Mouse (Mus musculus) frontal cortex, postnatal 36 days (tissue): ENCODE results near the gene Lrrc75a.

ENCODE experiments used
- DNase-seq, 2 experiments: peaks; one replicate each; pipeline ENCODE4 v3.0.0; 2022; ENCODE audit warnings: low spot score in 2 of 2

Gene Lrrc75a

DNA sequence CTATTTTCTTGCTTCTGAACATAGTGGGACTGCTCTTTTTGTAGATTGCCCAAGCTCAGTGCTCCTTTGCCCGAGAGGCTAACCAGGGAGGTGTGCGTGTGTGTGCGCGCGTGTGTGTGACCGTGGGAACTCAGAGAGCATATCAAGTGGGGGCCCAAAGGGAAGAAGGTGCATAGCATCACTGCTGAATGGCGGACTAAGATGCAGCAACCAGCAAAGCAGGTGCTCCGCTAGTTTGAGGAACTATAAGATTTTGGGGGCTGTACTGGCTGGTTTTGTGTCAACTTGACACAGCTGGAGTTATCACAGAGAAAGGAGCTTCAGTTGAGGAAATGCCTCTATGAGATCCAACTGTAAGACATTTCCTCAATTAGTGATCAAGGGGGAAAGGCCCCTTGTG is 27.2 kb downstream of the Lrrc75a start:
- DNase-seq = no peak

DNA sequence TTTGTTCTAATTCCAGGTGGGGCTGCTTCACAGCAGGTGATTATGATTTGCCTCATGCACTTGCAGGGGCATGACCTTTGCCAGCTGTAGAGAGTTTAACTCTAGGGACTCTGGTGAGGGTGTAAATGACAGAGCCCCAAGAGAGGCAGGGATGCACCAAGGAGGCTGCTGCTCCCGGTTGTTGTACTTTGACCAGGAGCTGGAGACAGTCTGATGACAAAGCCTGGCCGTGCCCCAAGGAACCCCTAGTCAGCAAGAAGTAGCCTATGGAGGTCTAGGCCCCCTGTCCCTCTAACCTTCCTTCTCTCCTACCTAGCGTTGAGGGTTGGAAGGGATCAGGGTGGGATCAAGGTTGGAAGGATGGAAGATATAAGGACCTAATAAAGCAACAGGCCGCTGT is 32.9 kb downstream of the Lrrc75a start:
- no peak for DNase-seq

DNA sequence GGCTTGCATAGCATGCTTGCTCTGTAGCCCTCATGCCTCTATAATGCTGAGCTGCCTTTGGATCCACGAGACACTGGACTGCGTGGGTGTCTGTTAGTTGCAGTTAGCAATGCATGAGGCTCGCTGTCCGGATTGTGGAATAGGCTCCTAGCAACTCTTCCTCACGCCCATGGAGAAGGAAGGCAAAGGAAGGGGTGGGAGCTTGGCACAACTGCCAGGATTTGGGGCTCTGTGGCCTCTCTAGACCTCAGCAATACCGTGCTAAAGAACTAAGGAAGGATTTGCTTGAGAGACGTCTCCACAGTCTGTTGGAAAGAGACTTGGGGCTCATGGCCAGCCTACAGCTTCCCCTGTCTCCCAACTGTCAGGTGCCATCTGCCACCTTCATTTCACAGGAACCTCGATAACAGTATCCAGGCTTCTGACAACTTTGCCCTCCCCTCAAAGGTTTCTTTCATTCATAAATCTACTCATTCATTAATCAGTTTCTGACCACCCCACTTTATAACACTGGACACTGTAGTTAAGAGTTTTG is 33.4 kb downstream of the Lrrc75a start:
- no peak for DNase-seq

DNA sequence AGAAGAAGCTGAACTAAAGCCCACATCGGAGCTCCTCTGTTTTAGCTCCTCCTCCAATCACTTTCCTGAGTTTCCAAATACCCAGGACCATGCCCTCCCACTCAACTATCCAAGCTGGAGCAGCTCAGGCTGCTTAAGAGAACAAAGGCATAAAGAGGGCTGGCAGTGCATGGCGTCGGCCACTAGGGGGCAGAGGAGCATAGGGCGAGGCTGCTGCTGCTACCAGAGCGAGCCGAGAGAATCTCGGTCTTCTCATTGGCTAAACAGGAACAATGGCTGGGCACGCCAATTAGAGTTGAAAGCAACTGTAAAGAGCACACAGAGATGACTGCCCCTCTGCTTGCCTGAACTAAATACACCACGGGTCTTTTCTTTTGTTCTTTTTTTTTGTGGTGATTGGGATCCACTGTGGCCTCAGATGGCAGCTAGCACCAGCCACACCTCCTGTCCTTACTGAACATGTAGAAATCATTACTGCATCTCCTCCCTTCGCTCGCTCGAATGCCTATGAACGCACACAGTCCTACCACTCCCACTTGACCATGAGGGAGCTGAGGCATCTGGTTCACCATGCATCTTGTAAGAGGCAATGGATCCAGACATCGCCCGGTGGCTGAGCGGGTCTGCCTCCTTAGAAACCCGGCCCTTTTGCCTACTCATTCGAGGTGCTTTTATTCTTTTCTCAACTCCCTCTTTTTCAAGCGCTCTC is 34.5 kb downstream of the Lrrc75a start:
- peak; percentile 94 to 95 for DNase-seq

DNA sequence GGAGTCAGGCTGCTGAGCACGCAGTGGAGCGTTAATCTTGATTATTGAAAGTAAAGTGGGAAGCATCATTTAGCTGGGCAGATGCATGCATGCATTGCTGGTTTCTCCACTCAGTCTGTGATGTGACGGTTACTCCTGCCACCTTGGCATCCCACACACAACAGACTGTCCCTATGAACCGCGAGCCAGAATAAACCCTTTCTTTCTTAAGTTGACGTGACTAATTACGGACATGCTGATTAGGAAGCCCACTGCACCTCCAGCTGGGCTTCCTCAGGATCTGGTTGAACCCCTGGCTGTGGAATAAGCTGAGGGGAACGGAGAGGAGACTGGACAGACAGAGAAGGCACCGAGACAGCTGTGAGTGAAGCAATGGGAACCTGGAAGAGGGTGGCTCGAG is 35.7 kb downstream of the Lrrc75a start:
- DNase-seq = no peak

DNA sequence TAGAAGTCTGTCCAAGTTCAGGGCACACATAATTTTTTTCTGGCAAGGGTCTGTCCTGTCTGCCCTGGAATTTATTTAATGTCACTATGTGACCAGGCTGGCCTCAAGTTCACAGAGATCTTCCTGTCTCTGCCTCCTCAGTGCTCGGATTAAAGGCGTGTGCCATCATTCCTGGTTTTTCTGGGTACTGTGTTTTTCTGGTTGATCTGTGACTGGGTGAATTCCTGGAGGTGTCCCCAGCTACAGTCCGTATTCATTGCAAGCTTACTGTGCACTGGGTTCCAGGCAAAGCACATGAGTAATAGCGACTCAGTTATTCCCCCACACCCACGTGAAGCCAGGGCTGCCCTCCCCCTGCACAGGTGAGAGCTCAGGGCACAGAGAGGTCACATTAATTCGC is 38.0 kb downstream of the Lrrc75a start:
- no peak for DNase-seq

DNA sequence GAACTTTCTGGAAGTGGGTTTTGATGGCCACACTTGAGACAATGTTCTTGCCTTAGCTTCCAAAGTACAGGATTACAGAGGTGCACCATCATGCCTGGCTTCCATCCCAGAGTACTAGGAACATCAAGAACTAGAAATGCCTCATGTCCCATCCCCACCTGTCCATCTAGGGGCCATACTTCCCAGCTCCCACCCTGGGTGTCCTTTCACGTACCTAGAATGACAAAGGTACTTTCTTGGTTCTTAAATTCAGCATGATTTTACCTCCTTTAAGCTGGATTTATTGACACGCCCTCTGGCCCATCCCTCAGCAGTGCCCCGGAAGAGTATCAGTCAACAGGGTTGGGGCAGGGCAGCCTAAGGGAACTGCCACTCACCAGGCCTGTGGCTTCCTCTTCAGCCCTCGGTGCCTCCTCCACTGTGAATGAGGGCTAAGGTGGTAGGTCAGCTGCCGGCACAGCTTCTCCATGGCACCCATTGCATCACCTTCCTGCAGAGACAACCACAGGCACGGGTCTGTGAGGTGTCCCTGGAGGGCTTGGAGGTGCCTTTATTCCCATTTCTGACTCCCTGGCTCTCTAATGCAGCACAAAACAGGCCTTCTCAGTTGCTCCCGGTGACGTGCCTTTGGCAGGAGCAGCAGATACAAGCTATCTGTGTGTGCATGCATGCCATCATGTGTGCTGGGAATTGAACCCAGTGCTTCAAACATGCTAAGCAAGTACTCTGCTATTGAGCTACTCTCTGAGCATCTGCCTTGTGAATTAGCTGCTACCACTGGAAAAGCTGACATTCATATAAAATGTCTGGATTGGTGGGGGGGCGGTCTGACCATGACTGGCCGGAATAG is 39.3 kb downstream of the Lrrc75a start:
- DNase-seq = no peak

DNA sequence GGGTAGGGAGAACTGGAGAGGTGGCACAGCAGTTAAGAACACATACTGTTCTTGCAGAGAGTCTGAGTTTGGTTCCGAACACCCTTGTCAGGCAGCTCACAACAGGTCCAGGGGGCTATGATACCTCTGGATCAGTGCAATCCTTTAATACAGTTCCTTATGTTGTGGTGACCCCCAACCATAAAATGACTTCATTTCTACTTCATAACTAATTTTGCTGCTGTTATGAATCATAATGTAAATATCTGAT is 40.4 kb downstream of the Lrrc75a start:
- no peak for DNase-seq

DNA sequence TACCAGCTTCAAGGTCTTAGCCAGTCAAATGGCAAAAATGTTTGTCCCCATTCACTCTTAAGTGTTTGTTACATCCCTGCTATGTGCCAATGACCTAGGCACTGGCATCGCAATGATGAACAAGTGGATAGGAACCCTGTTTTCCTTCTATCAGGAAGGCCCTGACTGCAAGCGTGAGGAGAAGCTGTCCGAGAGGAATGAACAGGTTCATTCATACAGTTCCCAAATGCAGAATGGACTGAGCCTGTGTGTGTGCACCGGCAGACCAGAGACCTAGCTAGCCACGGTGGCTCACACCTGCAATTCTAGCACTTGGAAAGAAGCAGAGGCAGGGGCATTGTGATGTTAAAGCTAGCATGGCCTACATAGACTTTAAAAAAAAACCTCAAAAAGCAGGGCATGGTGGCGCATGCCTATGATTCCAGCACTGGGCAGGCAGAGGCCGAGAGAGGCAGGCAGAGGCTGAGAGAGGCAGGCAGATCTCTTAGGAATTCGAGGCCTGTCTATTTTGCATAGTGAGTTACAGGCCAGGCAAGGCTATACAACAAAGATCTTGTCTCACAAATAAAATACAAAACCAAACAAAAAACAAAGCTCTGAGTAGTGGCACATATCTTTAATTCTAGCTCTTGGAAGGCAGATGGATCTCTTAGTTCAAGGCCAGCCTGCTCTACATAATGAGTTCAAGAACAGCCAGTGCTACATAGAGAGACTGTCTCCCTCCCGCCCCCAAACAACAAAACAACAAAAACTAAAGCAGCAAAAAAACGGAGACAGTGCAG is 41.0 kb downstream of the Lrrc75a start:
- DNase-seq = no peak

DNA sequence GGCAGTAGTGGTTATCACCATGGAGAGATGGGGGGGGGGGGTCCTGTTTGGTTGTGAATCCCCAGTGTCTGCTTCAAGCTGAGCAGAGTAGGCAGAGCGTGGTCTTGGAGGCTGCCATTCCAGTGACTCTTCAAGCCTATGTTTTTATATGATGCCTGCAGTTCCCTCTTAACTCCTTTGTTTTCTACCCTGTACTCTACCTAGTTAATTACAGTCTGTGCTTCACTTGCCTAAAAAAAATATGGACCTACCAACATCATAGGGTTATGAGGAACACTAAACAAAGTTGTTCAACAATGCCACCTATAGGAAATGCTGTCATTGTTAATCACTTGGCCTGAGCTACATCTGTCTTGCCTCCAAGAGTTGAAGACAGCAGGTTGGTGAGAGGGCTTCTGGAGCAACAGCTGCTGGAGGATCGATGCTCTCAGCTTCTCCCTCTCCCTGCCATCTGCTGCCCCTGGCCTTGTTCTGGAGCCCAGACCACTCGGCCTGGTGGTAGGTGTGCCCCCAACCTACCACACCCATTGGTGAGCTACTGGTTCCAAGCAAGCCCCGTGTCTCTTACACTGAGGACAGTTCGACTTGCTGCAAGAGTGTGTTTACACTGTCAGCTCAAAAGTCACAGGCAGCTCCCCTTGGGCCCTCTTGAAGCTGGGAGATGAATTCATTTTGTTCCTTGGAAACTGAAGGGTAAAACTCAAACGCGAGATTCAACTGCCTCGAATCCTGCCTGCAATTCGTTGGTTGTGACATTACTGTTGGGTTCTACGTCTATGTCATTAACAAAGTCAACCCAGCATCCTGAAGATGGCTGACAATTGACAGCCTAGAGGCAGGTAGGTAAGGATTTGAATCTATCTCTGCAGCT is 41.8 kb downstream of the Lrrc75a start:
- DNase-seq = no peak

DNA sequence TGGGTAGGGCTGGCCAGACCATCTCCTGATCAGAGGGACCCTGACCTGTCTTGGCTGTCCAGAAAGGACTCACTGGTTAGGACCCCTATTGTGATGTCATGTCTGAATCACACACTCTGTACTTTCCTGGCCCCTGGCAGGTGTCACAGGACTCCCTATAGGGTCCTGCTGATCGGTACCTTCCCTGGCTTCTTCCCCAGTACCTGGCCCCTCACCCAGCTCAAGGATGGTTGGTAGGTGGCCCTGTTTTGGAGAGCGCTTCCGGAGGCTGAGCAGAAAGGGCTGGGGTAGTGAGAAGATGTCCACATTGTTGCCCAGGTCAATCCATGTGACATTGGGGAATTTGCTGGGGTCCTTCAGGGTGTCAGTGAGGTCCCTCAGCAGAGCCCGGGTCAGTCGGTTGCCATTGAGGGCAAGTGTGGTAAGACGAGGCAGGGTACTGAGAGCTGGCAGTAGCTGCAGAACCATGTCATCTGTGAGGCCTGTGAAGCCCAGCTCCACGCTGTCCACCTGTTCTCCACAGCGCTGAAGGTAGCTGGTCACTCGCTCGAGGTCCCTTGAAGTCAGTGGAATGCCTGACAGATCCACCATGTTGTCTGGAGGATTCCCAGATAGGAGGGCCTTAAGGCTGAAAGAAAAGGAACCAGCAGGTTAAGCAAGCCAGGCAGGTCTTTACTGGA is 42.6 kb downstream of the Lrrc75a start:
- no peak for DNase-seq

DNA sequence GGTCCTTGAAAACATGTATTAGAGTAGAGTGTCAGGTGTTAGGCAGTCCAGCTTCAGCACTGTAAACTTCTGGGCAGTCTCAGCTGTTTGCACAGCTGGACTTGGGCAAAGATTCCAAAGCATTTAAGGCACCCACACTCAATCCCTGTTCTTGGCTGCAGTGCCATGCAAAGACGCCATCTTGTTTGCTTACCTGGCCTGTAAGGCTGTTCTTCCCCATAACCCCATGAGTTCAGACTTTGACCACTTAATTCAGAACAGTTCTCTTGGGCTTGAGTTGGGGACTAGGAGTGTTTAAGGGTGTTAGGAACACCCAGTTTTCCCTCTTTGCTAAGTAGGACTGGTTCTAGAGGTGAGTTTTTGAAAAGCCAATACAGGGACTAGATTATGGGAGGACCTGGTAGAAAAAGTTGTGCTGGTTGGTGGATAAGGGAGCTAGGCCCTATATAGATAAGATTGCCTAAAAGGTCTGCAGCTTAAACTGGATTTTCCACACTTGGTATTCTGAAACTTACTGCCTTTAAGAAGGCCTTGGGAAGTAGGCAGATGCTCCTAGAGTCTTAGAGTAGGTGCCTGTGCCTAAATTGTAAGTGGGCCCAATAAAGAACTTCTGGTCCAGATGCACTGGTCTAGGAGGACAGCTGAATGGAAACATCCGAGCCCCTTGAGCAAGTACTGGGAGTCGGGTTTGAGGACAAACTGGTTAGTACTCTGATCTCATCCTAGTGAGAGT is 43.3 kb downstream of the Lrrc75a start:
- no peak for DNase-seq

DNA sequence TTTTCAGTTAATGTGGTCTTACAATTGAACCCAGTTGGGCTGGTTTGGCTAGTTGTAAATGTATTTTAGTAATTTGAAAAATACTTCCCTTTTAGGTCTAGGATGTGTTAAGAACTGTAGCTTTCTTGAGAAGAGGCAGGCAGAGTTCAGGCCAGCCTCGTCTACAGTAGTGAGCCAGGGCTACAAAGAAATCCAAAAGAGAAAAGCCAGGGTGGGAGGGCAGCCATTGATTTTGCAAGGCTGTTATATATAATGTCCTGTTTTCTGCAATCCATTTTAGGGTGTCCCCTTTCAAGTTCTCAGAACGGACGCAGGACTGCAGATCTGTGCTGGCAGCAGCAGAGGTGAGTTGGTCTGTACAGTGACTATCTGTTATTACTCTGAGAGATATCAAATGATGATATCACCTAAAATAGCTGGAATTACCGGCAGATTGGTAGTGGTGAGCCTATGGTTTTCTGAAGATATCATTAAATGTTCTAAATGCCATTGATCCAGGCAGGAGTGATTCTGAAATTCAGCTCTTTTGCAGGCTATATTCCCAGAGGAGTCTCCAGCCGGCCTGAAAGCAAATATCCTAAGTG is 44.1 kb downstream of the Lrrc75a start:
- no peak for DNase-seq

DNA sequence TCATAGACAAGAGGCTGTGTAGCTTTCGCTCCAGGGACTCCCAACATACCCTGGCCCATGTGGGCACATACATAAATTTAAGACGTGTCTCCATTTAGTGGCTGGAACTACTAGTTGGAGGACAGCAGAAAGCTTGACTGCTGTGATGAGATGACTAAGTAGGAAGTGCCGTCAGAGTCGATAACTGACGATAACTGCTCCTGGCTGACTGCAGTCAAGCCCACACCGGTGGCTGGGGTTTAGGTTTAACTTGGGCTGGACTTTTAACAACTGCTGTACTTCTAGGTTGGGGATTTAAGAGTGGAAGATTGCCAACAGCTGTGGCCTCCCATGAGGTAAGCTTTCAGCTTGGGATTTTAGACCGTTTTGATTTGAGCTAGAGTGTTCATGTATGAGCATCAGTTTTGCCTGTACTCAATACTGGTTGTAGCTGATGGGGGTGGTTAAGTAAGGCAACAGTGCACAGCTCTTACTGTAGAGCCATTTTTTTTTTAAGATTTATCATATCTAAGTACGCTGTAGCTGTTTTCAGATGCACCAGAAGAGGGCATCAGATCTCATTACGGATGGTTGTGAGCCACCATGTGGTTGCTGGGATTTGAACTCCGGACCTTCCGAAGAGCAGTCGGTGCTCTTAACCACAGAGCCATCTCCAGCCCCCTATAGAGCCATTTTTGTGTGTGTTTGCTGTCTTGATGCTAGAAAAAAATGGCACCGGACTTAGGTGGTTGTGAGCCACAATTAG is 44.8 kb downstream of the Lrrc75a start:
- DNase-seq = no peak

DNA sequence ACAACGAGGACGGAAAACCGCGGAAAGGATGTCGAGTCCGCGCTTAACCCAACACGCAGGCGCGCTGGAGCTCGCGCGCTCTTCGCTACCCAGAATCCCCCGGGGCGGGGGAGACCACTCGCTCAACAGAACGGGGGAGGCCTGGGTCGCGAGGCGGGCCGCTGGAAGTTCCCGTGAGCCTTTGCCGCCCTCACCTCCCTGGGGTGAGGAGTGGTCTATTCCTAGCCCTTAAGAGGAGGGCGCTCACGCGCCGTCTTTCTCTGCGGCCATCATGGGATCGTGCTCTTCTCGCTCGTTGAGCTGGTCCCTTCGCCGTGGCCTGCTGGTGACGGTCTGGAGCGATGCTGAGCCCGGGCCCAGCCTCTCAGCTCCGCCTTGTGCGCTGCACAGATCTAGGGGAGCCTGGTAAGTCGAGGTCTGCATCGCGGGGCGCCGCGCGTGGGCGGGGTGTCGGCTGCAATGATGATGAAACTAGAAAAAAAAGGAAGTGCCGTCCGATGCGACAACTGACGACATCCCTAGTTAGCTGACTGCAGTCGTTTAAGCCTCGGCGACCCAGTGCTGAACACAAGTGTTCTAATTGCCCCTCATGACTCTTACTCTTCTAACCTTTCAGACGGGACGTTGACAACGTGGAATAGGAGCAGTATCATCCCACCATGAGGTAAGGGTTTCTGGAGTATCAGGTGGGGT is 45.6 kb downstream of the Lrrc75a start:
- peak; percentile 97 to 98 for DNase-seq

DNA sequence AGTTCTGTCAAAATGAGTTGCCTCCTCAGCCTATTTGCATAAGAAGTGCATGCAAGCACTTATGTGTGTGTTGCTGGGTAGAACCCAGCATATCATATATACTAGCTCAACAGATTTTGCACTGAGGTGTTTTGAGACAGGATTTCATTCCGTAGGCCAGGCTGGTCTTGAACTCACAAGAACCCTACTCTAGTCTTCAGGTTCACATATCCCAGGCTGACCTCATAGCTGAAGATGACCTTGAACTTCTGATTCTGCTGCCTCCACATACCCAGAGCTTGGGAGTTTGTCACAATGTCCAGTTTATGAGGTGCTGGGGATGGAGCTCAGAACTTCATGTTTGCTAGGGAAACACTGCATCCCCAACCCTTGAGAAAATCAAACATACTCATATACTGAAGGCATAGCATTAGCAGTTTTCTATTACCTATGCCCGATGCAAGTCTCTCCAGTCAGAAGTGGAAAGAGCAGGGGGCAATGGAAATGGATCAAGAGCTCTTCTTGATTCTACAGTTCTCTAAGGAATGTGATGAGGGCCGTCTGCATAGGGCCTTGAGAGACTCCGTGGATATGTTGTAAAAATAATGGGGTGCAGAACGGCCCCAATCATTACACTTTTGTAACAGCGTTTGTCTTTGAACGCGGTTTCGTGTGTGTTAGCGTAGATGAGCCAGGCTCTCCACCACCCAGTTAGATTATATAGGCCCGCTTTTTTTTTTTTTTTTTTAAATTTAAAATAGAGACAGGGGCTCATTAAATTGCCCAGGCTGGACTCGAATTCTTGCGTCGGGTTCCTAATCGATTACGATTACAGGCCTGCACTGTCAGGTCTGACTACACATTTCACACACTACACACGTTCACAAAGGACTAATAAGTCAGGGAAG is 46.3 kb downstream of the Lrrc75a start:
- DNase-seq = no peak

DNA sequence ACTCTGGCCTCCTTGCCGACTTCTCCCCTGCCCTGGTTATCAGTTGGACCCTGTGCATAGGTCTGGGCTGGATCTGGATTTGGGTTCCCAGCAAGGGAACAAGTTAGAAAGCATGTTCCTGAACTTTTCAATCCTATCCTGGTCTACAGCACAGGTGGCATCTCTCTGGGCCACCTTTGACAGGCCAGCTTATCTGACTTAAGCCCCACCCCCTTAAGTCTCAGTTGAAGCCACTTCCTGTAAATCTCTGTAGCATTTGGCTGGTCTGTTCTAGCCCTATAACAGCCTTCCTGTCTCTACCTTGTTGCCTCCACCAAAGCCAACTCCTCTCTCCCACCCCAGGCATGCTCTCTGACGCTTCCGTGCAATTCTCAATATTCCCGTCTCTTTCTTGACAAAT is 49.8 kb downstream of the Lrrc75a start:
- no peak for DNase-seq
